Mouse (Mus musculus): ENCODE data around the gene Zfp988. TPM values are rescaled to one million over a fixed set of nuclear protein-coding genes. Genes with fewer than 3 reads are reported as not detected.
A peak's percentile ranks its signal among the peaks of the same experiment; 100 is the strongest.
"Not testable (repeated sequence)": the region's sequence is repeated elsewhere in the genome, so short reads cannot be mapped to it uniquely, and the experiment has no call there.

Zfp988 gene
- 0.13 TPM in 1 of 2 replicates, not detected in the other for polyA plus RNA-seq (2016; fragmentation: Nextera tagmentation; extraction: Ambion mirVana)

- not testable (repeated sequence) for H3K27me3 ChIP-seq; H3K9ac ChIP-seq; ATAC-seq (ENCODE audit: insufficient number of reproducible peaks, insufficient read depth, low FRiP score, low TSS enrichment); H3K4me1 ChIP-seq; H3K27ac ChIP-seq; H3K4me3 ChIP-seq; H3K36me3 ChIP-seq; H3K9me3 ChIP-seq; H3K4me2 ChIP-seq (replicated peaks)
- 87% methylated on average over 6 of the region's 6 CpGs for WGBS
Observed at GRCm38 (mm10) chr4:147305436-147305835, at the start of gene Zfp988. TSS of gene Zfp988 (plus strand) at chr4:147305674.

GRCm38 (mm10) chr4:147262708-147263107 lies 42.8 kb upstream of the Zfp988 start:
- H3K9ac ChIP-seq; H3K9me3 ChIP-seq; H3K4me1 ChIP-seq; H3K27ac ChIP-seq; ATAC-seq (ENCODE audit: insufficient number of reproducible peaks, insufficient read depth, low FRiP score, low TSS enrichment); H3K4me2 ChIP-seq (replicated peaks); H3K4me3 ChIP-seq; H3K27me3 ChIP-seq; H3K36me3 ChIP-seq: not testable (repeated sequence)
- 89% methylated on average over 2 of the region's 3 CpGs for WGBS

- not testable (repeated sequence) for ATAC-seq (ENCODE audit: insufficient number of reproducible peaks, insufficient read depth, low FRiP score, low TSS enrichment); H3K36me3 ChIP-seq; H3K4me1 ChIP-seq; H3K4me3 ChIP-seq; H3K9ac ChIP-seq; H3K27ac ChIP-seq; H3K27me3 ChIP-seq; H3K4me2 ChIP-seq (replicated peaks)
- 87% methylated on average over 17 of the region's 17 CpGs for WGBS
- H3K9me3 ChIP-seq: peaks cover 25% of the 10 kb centered on the region
Observed at GRCm38 (mm10) chr4:147267302-147267701, 38.2 kb upstream of the Zfp988 start.

- H3K27me3 ChIP-seq; H3K27ac ChIP-seq; H3K36me3 ChIP-seq; H3K4me1 ChIP-seq; ATAC-seq (ENCODE audit: insufficient number of reproducible peaks, insufficient read depth, low FRiP score, low TSS enrichment); H3K4me2 ChIP-seq (replicated peaks); H3K4me3 ChIP-seq; H3K9ac ChIP-seq: not testable (repeated sequence)
- 86% methylated on average over 25 of the region's 25 CpGs for WGBS
- H3K9me3 ChIP-seq: peaks cover 31% of the 10 kb centered on the region
Observed at GRCm38 (mm10) chr4:147268735-147269134, 36.7 kb upstream of the Zfp988 start.

- 88% methylated on average over 4 of the region's 4 CpGs for WGBS
- H3K4me1 ChIP-seq; H3K27ac ChIP-seq; H3K36me3 ChIP-seq; H3K4me3 ChIP-seq; H3K27me3 ChIP-seq; ATAC-seq (ENCODE audit: insufficient number of reproducible peaks, insufficient read depth, low FRiP score, low TSS enrichment); H3K9ac ChIP-seq; H3K4me2 ChIP-seq (replicated peaks): not testable (repeated sequence)
- peaks cover 34% of the 10 kb centered on the region for H3K9me3 ChIP-seq
Observed at GRCm38 (mm10) chr4:147270026-147270425, 35.4 kb upstream of the Zfp988 start.

DNA sequence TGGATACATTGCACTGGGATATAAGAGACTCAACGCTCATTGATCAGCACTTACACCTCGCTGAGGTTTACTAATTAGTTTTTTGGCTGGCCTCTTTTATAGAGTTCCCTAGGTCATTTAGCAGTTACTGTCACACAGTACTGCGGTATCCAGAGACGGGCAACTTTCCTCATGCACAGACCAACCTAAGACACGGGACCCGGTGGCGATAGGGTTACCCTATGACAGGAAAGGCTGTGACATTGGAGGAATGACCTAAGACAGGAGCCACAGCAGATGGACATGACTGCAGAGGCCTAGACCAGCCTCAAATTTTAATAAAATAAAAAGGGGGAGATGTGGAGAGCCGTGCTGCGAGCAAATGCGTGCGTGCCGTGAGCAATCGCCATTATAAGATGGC lies 33.9 kb upstream of the Zfp988 start:
- H3K4me3 ChIP-seq; H3K27me3 ChIP-seq; H3K9ac ChIP-seq; H3K4me2 ChIP-seq (replicated peaks); ATAC-seq (ENCODE audit: insufficient number of reproducible peaks, insufficient read depth, low FRiP score, low TSS enrichment); H3K4me1 ChIP-seq; H3K36me3 ChIP-seq; H3K27ac ChIP-seq: not testable (repeated sequence)
- WGBS: 88% methylated on average over 13 of the region's 13 CpGs
- H3K9me3 ChIP-seq: peaks cover 43% of the 10 kb centered on the region

DNA sequence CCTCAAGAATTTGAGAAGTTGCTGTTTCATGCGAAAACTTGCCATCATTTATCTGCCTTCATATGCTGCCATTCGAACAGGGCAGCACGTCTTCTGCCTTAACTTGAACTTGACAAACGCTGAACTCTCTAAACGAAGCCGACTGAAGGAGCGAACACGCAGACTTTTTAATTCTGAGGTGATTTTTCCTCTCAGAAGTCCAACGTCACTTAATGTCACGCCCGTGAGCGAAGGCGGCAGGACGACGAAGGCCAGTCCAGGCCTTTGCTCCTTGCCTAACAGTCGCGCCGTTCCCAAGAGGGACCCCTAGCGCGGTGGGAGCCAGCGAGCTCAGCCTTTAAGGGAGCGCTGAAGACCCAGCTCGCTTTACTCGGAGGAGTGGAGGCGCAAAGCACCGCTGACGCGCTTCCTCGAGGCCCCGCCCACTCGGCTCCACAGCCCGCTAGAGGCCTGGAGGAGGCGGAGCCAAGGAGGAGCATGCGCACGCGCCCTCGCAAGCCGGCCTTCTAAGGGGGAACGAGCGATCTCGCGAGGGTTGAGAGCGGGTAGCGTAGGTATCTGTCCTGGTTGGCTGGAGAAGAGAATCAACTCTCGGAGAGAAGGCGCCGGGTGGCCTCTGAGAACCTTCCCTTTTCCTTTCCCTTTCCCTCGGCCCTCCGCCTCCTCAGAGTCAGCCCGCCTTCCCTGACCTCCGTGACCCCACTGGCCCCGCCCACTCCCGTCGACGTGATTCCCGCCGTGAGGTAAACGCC lies 30.3 kb upstream of the Zfp988 start:
- Histone ChIP-seq H3K4me3 (peak overlapping the region; percentile 20; the same call in 1 of the 2 replicates), H3K4me2 (replicated peaks) (peak overlapping the region; percentile 37), H3K9me3 (peaks cover 28% of the 10 kb centered on the region)
- ATAC-seq (ENCODE audit: insufficient number of reproducible peaks, insufficient read depth, low FRiP score, low TSS enrichment): 0 out of 2 replicates have a peak, but pooled peaks have one; percentile 69
- not testable (repeated sequence) for H3K4me1 ChIP-seq, H3K9ac ChIP-seq, H3K27ac ChIP-seq, H3K36me3 ChIP-seq, H3K27me3 ChIP-seq
- WGBS: 36% methylated on average over 57 of the region's 58 CpGs

GRCm38 (mm10) chr4:147275773-147276140 lies 29.7 kb upstream of the Zfp988 start:
- Histone ChIP-seq H3K4me2 (replicated peaks) (peak overlapping the region; percentile 37), H3K4me3 (peak overlapping the region; percentile 20), H3K9me3 (peaks cover 29% of the 10 kb centered on the region)
- H3K27ac ChIP-seq; H3K36me3 ChIP-seq; H3K27me3 ChIP-seq; ATAC-seq (ENCODE audit: insufficient number of reproducible peaks, insufficient read depth, low FRiP score, low TSS enrichment); H3K4me1 ChIP-seq; H3K9ac ChIP-seq: not testable (repeated sequence)
- WGBS: 24% methylated on average over 54 of the region's 54 CpGs

- not testable (repeated sequence) for ATAC-seq (ENCODE audit: insufficient number of reproducible peaks, insufficient read depth, low FRiP score, low TSS enrichment); H3K36me3 ChIP-seq; H3K9ac ChIP-seq; H3K27ac ChIP-seq; H3K4me2 ChIP-seq (replicated peaks); H3K27me3 ChIP-seq; H3K4me1 ChIP-seq; H3K4me3 ChIP-seq
- WGBS: 70% methylated on average over 2 of the region's 2 CpGs
- H3K9me3 ChIP-seq: peaks cover 13% of the 10 kb centered on the region
Observed at GRCm38 (mm10) chr4:147280406-147280805, 25.1 kb upstream of the Zfp988 start.

GRCm38 (mm10) chr4:147298585-147298984 lies 6.9 kb upstream of the Zfp988 start:
- not testable (repeated sequence) for H3K4me2 ChIP-seq (replicated peaks); H3K27ac ChIP-seq; H3K4me3 ChIP-seq; H3K9me3 ChIP-seq; H3K9ac ChIP-seq; ATAC-seq (ENCODE audit: insufficient number of reproducible peaks, insufficient read depth, low FRiP score, low TSS enrichment); H3K4me1 ChIP-seq; H3K27me3 ChIP-seq; H3K36me3 ChIP-seq
- WGBS: 78% methylated on average over 3 of the region's 3 CpGs

DNA sequence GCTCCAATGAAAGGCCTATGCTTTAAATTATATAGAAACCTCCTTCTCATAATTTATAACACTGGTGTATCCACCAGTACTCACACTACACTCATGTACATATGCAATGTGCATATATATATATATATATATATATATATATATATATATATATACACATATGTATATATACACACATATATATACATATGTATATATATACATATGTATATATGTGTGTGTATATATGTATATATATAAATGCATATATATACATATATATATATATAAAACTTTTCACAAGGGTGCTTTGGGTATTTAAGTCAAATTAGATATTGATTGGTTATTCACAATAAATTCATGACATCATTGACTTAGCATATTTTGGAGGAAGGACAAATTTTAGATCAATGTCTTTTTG lies 3.1 kb upstream of the Zfp988 start:
- H3K4me3 ChIP-seq; H3K27ac ChIP-seq; H3K27me3 ChIP-seq; H3K4me1 ChIP-seq; H3K36me3 ChIP-seq; H3K9ac ChIP-seq; H3K4me2 ChIP-seq (replicated peaks); ATAC-seq (ENCODE audit: insufficient number of reproducible peaks, insufficient read depth, low FRiP score, low TSS enrichment): not testable (repeated sequence)
- H3K9me3 ChIP-seq: peaks cover 14% of the 10 kb centered on the region

DNA sequence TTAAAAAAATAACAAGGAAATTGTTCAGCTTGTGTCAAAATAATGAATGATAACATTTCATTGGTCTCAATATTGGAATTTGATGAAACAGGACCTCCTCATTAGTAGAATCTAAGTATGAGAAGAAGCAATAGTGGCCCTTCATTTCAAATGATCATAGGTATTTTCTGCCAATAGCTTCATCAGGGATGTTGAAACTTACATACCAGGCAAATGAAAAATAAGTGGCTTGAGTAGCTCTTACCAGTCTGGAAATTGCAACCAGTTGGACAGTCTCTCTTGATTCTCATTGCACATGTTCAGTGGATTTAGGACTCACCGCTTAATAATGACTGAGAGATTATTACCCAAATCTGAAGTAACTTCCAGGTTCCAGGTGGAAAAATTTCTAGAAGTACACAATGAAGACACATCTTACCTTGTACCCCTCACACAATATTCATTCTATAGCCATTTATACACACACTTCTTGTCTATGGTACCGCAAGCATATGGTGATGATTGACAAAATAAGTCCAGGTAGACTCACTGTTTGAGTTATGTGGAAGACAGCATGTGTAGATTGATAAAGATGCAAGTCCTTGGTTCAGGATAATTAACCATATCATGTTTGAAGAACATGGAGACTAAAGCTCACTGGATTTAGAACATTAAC lies 29.7 kb downstream of the Zfp988 start:
- peaks cover 51% of the 10 kb centered on the region for H3K9me3 ChIP-seq
- 88% methylated on average over 2 of the region's 2 CpGs for WGBS

More for the DNA sequence above, 29.7 kb downstream of the Zfp988 start:
- H3K27me3 ChIP-seq; H3K9ac ChIP-seq; H3K27ac ChIP-seq; H3K4me2 ChIP-seq (replicated peaks); H3K36me3 ChIP-seq; H3K4me1 ChIP-seq; H3K4me3 ChIP-seq: not testable (repeated sequence)
- peak; percentile 58 for ATAC-seq (ENCODE audit: insufficient number of reproducible peaks, insufficient read depth, low FRiP score, low TSS enrichment)

Measured in embryonic facial prominence, embryonic 12.5 days (tissue).